Mouse (Mus musculus): ENCODE results near the gene Nrg3.

Nrg3 gene

GRCm38 (mm10) chr14:38991847-38992573, 480.9 kb downstream of the Nrg3 start:
- in situ Hi-C loops (cut with MboI, MseI), result loop anchor here in 1 of 2 experiments (10.0 kb wide), 1 partner anchor 57 kb away; no protein-coding TSS in a partner anchor

DNA sequence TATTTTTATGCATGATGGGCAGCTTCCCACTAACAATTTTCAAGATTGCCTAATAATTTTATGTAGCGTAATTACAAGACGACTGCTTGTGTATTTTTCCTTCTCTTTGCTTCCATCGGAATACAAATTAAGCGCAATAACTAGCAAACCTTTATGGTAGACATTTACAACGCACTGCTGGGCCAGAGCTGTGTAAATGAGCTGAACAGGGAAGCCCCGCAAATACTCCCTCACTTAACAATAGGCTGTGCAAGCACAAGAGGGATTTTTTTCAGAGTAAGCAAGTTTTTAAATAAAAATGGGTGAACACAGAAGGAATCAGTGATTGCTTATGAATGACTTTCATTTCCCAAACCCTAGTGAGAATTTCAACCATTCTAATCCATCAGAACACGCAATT, 513.5 kb downstream of the Nrg3 start:
- in situ Hi-C loops (cut with MboI, MseI), result no loop called here

GRCm38 (mm10) chr14:38937481-38937880, 535.4 kb downstream of the Nrg3 start:
- in situ Hi-C loops (cut with MboI, MseI), result loop anchor here in 1 of 2 experiments (10.0 kb wide), 1 partner anchor 57 kb away; no protein-coding TSS in a partner anchor

DNA sequence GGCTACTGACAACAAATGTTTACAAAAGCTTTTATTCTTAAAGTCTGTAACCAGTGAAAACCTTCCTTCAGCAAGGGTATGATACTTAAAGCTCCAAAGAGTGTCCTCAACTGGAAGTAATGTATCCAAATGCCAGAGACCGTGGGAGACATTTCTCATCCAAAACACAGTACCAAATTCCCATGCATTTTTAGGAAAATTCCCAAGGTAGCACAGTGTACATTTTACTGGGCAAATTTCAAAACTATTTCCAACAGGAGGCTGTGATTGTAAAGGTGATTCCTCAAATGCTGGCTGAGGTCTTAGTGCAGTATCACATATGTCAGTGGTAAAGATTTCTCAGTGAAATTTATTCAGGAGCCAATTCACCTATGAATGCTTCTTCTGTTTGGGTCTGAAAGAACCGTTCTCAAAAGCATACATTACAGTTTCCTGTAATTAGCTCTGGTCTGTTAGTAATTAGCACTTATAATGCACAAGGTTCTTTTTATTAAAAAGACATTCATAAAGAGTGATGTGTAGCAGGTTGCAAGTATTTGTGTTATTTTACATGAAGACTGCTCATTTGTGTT, 536.3 kb downstream of the Nrg3 start:
- in situ Hi-C loops (cut with MboI, MseI), result loop anchor here in 1 of 2 experiments (10.0 kb wide), 1 partner anchor 58 kb away; no protein-coding TSS in a partner anchor

DNA sequence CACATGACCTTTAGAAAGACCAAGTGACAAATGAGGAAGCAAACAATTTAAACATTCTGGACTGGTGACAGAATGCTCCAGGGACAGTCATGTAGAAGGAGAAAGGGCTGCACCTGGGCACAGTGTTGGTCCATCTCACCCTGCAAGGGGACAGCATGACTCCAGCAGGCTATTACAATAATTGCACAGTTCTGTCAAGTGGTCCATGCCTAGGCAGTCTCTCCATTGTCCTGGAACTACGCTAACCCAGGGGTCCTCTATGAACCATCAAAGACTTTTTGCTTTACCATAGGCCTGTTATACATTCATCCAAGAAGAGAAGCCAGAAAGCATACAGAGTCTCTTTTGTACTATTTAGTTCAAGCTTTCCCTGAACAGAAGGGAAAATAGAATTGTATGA, 549.2 kb downstream of the Nrg3 start:
- in situ Hi-C loops (cut with MboI, MseI), result no loop called here

- in situ Hi-C loops (cut with MboI, MseI), result no loop called here
Measured at GRCm38 (mm10) chr14:38920800-38921199, 552.1 kb downstream of the Nrg3 start.

DNA sequence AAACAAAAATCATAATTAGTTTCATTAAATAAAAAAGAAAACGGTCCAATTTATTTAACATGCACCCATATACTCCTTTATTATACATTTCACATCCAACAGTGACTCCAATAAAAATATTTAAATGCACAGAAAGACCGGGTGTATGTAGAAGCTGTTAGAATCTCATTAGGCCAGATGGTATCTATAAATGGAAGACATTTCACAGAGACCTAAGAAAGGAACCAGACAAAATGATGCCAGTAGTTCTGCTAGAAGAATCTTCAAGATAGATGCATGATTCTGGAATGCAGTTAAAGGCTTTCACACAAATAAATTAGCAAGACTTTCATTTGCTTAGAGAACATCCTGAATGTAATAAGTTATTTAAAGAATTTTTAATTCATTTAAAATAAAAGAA, 602.3 kb downstream of the Nrg3 start:
- in situ Hi-C loops (cut with MboI, MseI), result no loop called here

DNA sequence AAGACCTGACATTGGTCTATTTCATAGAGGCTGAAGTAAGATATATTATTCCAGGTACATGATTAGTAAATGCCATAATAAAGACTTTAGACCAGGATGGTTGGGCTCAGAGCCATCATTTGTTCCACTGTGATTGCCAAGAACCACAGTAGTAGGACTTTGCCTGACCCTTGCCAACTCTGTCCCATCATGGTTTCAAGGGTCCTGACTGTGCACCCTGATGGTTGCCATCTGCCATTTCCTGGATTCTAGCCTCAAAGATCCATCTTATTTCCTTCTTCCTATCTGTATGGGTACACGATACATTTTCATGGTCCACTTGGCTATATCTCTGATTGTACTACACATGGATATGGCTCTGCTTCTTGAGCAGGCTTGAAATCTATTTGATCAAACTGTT, 625.3 kb downstream of the Nrg3 start:
- in situ Hi-C loops (cut with MboI, MseI), result no loop called here

- in situ Hi-C loops (cut with MboI, MseI), result no loop called here
Measured at GRCm38 (mm10) chr14:38847091-38847490, 625.8 kb downstream of the Nrg3 start.

GRCm38 (mm10) chr14:38835006-38835405, 637.9 kb downstream of the Nrg3 start:
- in situ Hi-C loops (cut with MboI, MseI), result no loop called here

- in situ Hi-C loops (cut with MboI, MseI), result no loop called here
Measured at GRCm38 (mm10) chr14:38824891-38825290, 648.0 kb downstream of the Nrg3 start.

- in situ Hi-C loops (cut with MboI, MseI), result no loop called here
Measured at GRCm38 (mm10) chr14:38797027-38797426, 675.9 kb downstream of the Nrg3 start.

GRCm38 (mm10) chr14:38775291-38776116, 697.4 kb downstream of the Nrg3 start:
- in situ Hi-C loops (cut with MboI, MseI), result no loop called here

DNA sequence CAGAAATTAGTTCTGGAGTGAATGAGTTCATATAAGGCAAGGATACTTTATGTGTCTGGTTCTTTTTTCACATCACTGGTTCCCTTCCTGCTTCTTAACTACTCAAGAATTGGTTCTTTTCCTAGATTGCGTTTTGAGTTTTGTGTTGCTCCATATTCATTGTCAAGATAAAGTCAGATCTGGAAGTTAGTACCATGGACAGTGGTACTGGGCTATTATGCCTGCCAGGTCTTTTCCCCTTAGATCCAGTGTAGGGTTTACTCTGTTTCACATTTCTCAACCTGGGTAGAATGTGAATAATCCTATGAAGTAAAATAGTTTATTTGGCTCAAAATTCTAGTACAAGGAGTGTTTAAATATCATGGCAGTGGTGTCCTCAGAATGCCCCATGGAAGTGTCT, 698.1 kb downstream of the Nrg3 start:
- in situ Hi-C loops (cut with MboI, MseI), result no loop called here

GRCm38 (mm10) chr14:38730465-38730864, 742.4 kb downstream of the Nrg3 start:
- in situ Hi-C loops (cut with MboI, MseI), result no loop called here

DNA sequence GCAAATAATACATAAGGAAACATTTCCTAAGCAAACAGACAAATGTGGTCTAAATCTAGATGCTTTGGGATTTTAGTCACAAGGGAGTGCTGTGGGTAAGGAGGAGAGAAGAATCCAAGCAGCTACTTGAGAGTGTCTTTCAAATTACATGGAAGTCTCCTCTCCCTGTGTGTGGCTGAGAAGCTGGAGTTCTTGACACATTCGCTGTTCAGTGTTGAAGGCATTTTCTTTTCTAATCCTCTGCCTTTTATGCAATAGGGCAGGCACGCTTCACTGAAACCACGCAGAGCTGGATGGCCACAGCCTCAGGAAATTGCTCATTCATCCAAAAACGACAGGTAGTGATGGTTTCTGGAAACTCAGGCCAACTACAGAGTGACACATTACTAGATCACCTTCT, 769.0 kb downstream of the Nrg3 start:
- in situ Hi-C loops (cut with MboI, MseI), result no loop called here

GRCm38 (mm10) chr14:38702596-38703393, 770.1 kb downstream of the Nrg3 start:
- in situ Hi-C loops (cut with MboI, MseI), result no loop called here

- in situ Hi-C loops (cut with MboI, MseI), result no loop called here
Measured at GRCm38 (mm10) chr14:38701413-38701812, 771.5 kb downstream of the Nrg3 start.

DNA sequence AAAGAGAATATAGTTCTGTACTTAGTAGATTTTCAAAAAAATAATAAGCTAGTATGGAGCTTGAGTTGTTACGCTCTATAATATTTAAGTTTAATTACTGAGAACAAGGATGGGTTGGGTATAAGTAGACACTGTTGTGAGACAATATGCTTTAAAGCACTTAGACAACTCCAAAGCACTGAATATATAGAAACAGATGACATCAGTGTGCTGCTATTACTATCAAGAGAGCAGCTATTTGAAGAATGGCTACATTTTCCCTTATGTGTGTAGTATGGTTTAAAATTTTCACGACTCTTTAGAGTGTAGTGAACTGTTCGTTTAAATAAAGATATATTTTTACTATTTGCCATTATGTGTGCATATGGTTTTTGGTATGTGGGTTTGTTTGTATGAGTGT, 771.9 kb downstream of the Nrg3 start:
- in situ Hi-C loops (cut with MboI, MseI), result no loop called here

DNA sequence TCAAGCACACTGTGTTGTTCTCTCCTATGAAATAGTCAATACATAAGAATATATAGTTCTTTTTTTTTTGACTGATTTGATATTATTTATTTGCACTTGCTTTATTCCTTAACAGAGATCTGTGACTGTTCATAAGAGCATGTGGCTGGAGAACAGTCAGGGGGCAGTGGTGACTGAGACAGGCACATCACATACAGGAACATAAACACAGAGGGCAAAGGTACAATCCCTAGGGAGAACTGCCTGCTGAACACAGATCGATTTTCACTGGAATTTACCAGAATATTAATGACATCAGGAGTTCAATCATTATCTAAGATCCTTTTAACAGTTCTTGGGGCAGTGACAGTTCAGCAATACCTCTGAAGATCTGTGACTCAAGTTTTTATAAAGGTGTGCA, 812.9 kb downstream of the Nrg3 start:
- in situ Hi-C loops (cut with MboI, MseI), result no loop called here

- in situ Hi-C loops (cut with MboI, MseI), result no loop called here
Measured at GRCm38 (mm10) chr14:38637070-38637469, 835.8 kb downstream of the Nrg3 start.

DNA sequence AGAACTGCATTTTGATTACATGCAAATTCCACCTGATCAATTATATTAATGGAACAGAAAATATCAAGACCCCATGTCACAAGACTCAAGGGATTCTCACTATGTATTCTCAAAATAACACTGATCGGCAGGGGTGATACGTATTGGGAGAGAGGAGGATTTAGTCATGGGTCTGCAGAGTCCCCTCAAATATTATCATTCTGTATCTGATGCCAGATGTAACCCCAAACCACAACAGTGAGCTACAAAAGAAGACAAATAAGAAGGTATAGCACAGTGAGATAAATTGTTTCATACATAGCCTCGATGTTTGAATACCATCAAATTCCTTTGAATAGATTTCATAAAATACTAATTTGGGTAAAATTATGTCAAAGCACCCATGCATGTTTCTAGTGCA, 842.8 kb downstream of the Nrg3 start:
- in situ Hi-C loops (cut with MboI, MseI), result no loop called here

Measured in T-helper 17 cell (primary cell).